Mouse (Mus musculus) liver, embryonic 11.5 days (tissue): Measurements from ENCODE around the gene Cxcl10. TPM values are rescaled to one million over a fixed set of nuclear protein-coding genes. Genes with fewer than 3 reads are reported as not detected.
"Not testable (repeated sequence)": the region's sequence is repeated elsewhere in the genome, so short reads cannot be mapped to it uniquely, and the experiment has no call there.

ENCODE experiments used
- ATAC-seq: fragments of 200-750 bp; cut with Nextera tagmentation; replicated peaks from 2 replicates; pipeline ENCODE4 v1.8.0; 2017; ENCODE audit warnings: moderate number of reproducible peaks, mild to moderate bottlenecking, moderate TSS enrichment, moderate library complexity; ENCODE audit not compliant: low FRiP score
- DNase-seq: peaks from one replicate; pipeline ENCODE4 v3.0.0-alpha.2; 2017; ENCODE audit warnings: low spot score
- H3K27ac ChIP-seq: fragments of 300-500 bp; sonication (generic); 2 replicates; pipeline ENCODE4 v1.5.1; 2014; ENCODE audit warnings: mild to moderate bottlenecking, low read depth, low read length, control low read depth
- H3K27me3 ChIP-seq: fragments of 300-500 bp; sonication (generic); replicated peaks from 2 replicates; pipeline ENCODE4 v1.6.1; 2014; ENCODE audit warnings: low read length, mixed read lengths; ENCODE audit not compliant: control insufficient read depth, insufficient read depth
- H3K36me3 ChIP-seq: fragments of 300-500 bp; sonication (generic); 2 replicates; pipeline ENCODE4 v1.6.1; 2014; ENCODE audit warnings: mild to moderate bottlenecking, low read length, moderate library complexity, mixed read lengths; ENCODE audit not compliant: control insufficient read depth, insufficient read depth
- H3K4me1 ChIP-seq: fragments of 300-500 bp; sonication (generic); replicated peaks from 2 replicates; pipeline ENCODE4 v1.6.1; 2014; ENCODE audit warnings: low read length, mixed read lengths; ENCODE audit not compliant: control insufficient read depth, insufficient read depth
- H3K4me2 ChIP-seq: fragments of 300-500 bp; sonication (generic); 2 replicates; pipeline ENCODE4 v1.6.1; 2014; ENCODE audit warnings: mild to moderate bottlenecking, control low read depth, moderate library complexity
- H3K4me3 ChIP-seq: fragments of 300-500 bp; sonication (generic); 2 replicates; pipeline ENCODE4 v1.5.1; 2014; ENCODE audit warnings: low read depth, low read length, control low read depth
- H3K9ac ChIP-seq: fragments of 300-500 bp; sonication (generic); 2 replicates; pipeline ENCODE4 v1.6.1; 2014; ENCODE audit warnings: low read depth, low read length, control low read depth
- H3K9me3 ChIP-seq: fragments of 300-500 bp; sonication (generic); 2 replicates; pipeline ENCODE4 v1.6.1; 2016; ENCODE audit warnings: low read length, inconsistent platforms, mixed read lengths; ENCODE audit not compliant: control insufficient read depth
- WGBS: fragments of 180-500 bp; shearing (Covaris S2); extraction: QIAGEN DNeasy Blood & Tissue Kit; methylation state at CpG from one replicate; pipeline ENCODE4 v1.1.7; 2014; 5-methylcytosine and 5-hydroxymethylcytosine counted together
- polyA plus RNA-seq: library from polyadenylated mRNA; unstranded; fragments of >200 nt; fragmentation: Nextera tagmentation; extraction: Ambion mirVana; gene quantifications from 2 replicates; pipeline ENCODE4 v1.2.1, GENCODE M21; 2014

The Cxcl10 gene
- polyA plus RNA-seq, 1 experiment from 2014 or later, result 6.0 TPM

DNA sequence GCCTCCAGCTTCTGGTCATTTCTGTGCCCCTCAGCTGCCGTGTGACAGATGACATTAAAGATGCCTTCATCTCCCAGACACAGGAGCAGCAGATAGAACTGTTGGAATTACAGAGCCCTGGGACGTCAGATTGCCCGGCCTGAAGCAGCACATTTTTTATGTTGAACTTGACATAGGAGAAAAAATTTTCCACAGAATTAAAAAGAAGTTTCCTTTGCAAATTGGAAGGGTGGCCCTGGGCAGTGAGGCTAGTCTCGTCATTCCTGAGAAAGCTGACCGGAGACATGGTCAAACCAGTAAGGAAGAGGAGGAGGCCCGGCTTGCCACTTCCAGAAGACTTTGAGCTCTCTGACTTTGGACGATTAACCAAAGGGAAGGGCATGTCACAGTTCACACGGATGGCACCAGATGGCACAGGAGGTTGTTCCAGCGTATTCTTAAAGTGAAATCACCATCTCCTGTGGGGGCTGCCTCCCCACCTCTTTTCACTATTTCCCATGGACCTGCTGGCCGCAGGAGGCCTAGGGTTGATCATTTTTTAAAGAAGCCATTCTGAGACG is 16.5 kb upstream of the Cxcl10 start:
- H3K4me1 ChIP-seq, result 0 out of 2 replicates have a peak, but pooled peaks cover 4% of the 10 kb centered on the region
- no peak for ATAC-seq
- no peaks in the 10 kb centered on the region; the same call in 1 of the 2 replicates for H3K27me3 ChIP-seq
- no peaks in the 10 kb centered on the region for H3K36me3 ChIP-seq
- H3K9me3 ChIP-seq, result no peaks in the 10 kb centered on the region
- DNase-seq, result no peak
- no peak overlapping the region for H3K9ac ChIP-seq
- no peak overlapping the region for H3K4me3 ChIP-seq
- WGBS, result 73% methylated on average over 11 of the region's 11 CpGs
- H3K4me2 ChIP-seq, result no peak overlapping the region
- H3K27ac ChIP-seq, result no peak overlapping the region

DNA sequence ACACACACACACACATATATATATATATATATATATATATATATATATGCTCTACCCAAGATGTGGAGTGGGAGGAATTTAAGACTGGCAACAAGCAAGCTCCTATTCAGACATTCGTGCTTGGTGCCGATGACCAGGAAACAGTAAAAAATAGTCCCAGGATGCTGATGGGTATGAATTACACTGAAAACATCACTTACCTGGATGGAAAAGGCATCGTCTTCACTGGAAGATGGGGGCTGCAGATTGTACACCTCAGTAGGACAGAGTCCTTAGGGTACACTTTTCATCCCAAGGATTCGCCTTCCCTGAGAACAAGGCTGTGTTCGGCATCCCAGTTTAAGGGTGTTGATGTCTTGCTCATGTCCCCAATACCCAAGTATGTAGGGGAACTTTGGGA is 15.3 kb upstream of the Cxcl10 start:
- no peak overlapping the region for H3K9ac ChIP-seq
- H3K27ac ChIP-seq, result no peak overlapping the region
- H3K4me1 ChIP-seq, result 0 out of 2 replicates have a peak, but pooled peaks cover 4% of the 10 kb centered on the region
- H3K4me2 ChIP-seq, result no peak overlapping the region
- ATAC-seq (no peak), DNase-seq (no peak)
- H3K36me3 ChIP-seq, result no peaks in the 10 kb centered on the region
- no peaks in the 10 kb centered on the region; the same call in 1 of the 2 replicates for H3K27me3 ChIP-seq
- 88% methylated on average over 5 of the region's 5 CpGs for WGBS
- H3K9me3 ChIP-seq, result no peaks in the 10 kb centered on the region
- H3K4me3 ChIP-seq, result no peak overlapping the region

DNA sequence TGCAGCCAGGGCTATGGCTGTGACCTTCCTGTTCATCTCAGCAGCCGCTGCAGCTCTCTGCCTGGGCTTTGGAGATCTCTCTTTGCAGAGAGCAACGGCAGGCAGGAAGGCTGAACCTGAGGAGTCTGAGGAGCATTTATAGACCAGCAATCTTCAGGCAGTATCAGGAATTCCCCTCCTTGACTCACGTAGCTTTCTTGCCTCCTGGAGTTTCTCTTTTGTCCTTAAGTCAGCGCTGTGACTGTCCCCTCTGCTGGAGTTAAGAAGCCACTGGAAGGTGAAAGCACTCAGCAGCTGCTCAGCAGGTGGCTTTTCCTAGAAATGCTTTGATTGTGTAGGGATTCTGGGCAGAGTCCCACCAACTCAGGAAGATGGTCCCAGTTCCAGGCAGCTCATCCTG is 14.5 kb upstream of the Cxcl10 start:
- Histone ChIP-seq H3K4me2 (no peak overlapping the region), H3K4me3 (no peak overlapping the region), H3K36me3 (no peaks in the 10 kb centered on the region), H3K27me3 (no peaks in the 10 kb centered on the region; the same call in 1 of the 2 replicates), H3K9me3 (no peaks in the 10 kb centered on the region), H3K9ac (no peak overlapping the region), H3K27ac (no peak overlapping the region), H3K4me1 (0 out of 2 replicates have a peak, but pooled peaks cover 3% of the 10 kb centered on the region)
- ATAC-seq (no peak), DNase-seq (no peak)
- WGBS, result 13% methylated on average over 4 of the region's 4 CpGs

DNA sequence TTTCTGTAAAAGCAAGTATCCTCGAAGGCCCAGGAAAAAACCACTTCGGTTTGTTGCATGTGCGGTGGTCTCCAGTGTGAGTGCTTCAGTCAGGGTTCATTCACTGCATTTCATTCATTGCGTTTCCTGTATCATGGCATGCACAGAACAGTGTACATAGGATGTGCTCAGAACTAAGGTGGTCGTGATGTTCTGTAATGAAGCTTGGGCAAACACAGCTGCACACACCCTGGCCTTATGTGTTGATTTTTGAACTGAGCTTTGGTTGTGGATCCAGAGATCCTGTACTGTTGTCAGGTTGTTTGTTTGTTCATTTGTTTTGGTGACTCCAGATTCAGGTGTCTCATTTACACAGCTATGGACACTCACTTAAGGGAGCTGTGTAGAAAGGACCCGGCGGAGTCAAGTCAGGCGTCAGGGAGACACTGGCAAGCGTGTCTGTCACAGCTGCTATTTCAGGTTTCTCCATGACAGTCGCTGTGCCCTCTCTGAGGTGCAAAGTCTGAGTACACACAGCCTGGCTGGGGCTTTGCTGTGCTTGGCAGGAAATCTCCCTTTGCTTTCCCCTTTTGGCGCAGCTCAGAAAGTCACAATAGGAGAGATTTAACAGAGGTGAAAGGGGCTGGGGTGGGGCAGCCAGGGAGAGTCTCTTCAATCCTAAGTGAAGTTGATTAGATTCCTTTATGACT is 10.2 kb upstream of the Cxcl10 start:
- WGBS, result 74% methylated on average over 11 of the region's 11 CpGs
- H3K9me3 ChIP-seq, result no peaks in the 10 kb centered on the region
- ATAC-seq (peak; percentile 39; the same call in 1 of the 2 replicates), DNase-seq (no peak)
- H3K27ac ChIP-seq, result 0 out of 2 replicates have a peak overlapping the region, but pooled peaks have one; percentile 7
- H3K36me3 ChIP-seq, result no peaks in the 10 kb centered on the region
- no peak overlapping the region for H3K4me2 ChIP-seq
- H3K9ac ChIP-seq, result no peak overlapping the region
- no peaks in the 10 kb centered on the region for H3K4me1 ChIP-seq
- H3K27me3 ChIP-seq, result no peaks in the 10 kb centered on the region
- no peak overlapping the region for H3K4me3 ChIP-seq

DNA sequence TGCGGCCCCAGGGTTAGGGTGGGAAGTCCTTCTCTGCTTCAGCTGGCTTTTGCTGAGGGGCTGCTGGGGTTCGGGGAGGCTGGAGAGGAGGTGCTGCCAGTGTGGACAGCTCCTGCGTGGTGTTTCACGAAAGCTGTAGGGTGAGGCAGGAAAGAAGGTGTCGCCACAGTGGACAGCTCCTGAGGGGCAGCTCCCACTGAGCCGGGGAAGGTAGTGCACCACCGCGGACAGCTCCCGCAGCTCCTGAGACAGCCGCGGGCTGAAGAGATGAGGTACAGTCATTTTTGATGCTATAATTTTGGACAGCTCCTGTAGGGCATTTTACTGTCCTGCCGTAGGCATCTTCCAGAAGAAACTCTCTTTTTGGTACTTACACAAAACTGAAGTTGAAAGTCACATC is 9.3 kb upstream of the Cxcl10 start:
- Histone ChIP-seq H3K27me3 (no peaks in the 10 kb centered on the region), H3K36me3 (no peaks in the 10 kb centered on the region), H3K27ac (no peak overlapping the region), H3K4me1 (no peaks in the 10 kb centered on the region), H3K9ac (no peak overlapping the region), H3K4me3 (no peak overlapping the region), H3K9me3 (no peaks in the 10 kb centered on the region), H3K4me2 (no peak overlapping the region)
- WGBS, result 27% methylated on average over 12 of the region's 12 CpGs
- DNase-seq (no peak), ATAC-seq (no peak)

DNA sequence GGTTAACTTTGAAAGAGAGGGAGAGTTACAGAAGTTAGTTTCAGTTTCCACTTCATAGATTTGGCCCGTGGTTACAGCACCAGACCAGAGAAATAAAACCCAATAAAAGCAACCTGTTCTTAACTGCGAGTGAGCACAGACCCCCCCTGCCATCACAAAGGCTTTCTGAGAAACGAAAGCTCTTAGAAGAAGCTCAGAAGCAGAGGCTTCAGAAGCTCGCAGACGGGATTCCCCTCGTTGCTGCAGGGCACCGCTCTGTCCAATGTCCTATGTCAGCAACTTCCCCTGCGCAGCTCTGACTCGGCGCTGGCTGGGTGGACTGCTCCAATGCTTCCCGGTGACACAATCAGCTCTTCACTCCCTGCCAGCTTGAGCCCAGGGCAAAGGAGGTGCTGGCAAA is 4.8 kb upstream of the Cxcl10 start:
- ATAC-seq, result 0 out of 2 replicates have a peak, but pooled peaks have one; percentile 55
- peaks cover 5% of the 10 kb centered on the region; the same call in 1 of the 2 replicates for H3K4me1 ChIP-seq
- H3K4me3 ChIP-seq, result peak overlapping the region; percentile 40
- H3K27ac ChIP-seq, result no peak overlapping the region; the same call in 1 of the 2 replicates
- no peaks in the 10 kb centered on the region for H3K9me3 ChIP-seq
- 0 out of 2 replicates have a peak overlapping the region, but pooled peaks have one; percentile 30 for H3K9ac ChIP-seq
- peak overlapping the region; percentile 61 for H3K4me2 ChIP-seq
- DNase-seq, result peak; percentile 45
- H3K27me3 ChIP-seq, result no peaks in the 10 kb centered on the region
- 40% methylated on average over 11 of the region's 11 CpGs for WGBS
- no peaks in the 10 kb centered on the region for H3K36me3 ChIP-seq

DNA sequence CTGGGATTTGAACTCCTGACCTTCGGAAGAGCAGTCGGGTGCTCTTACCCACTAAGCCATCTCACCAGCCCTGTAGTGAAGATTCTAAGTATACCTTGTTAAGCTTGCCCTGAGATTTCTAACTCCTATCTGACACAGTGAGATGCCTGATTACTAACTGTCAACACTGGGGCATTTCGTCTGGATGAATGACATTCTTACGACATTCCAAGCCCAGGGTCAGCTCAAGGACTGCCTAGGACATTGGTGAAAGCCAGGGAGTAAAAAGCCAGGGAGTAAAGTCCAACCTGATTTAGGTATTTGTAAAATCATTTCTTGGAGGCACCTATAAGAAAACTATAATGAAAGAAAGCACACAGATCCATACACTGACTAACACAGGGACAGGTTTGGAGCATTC is 4.0 kb upstream of the Cxcl10 start:
- not testable (repeated sequence) for H3K27ac ChIP-seq, ATAC-seq, H3K4me1 ChIP-seq, H3K9ac ChIP-seq, H3K27me3 ChIP-seq, H3K4me3 ChIP-seq, DNase-seq, H3K9me3 ChIP-seq, H3K36me3 ChIP-seq
- H3K4me2 ChIP-seq, result peak overlapping the region; percentile 61
- WGBS, result 61% methylated on average over 4 of the region's 4 CpGs

DNA sequence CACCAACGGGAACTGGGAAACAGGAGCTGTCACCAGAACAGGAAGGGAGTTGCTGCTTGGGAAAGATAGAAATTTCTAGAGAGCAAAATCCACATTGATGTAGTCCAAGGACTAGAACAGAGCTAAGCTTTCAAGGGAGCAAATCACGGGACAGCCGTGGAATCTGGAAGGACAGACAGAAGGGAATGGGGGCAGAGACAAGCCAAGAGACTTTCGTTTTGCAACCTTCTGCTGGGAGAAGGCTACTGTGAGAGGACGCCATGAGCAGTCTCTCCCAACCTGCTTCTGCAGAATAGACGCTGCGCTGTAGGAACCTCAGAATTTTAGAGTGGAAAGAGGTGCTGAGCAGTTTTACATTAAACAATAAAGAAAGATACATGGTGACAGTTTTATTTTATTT is 1.0 kb upstream of the Cxcl10 start:
- no peak overlapping the region for H3K4me2 ChIP-seq
- H3K9ac ChIP-seq, result no peak overlapping the region
- no peak overlapping the region for H3K4me3 ChIP-seq
- no peaks in the 10 kb centered on the region; the same call in none of the 2 replicates for H3K27me3 ChIP-seq
- H3K27ac ChIP-seq, result no peak overlapping the region
- ATAC-seq (no peak), DNase-seq (no peak)
- no peaks in the 10 kb centered on the region for H3K36me3 ChIP-seq
- 79% methylated on average over 7 of the region's 7 CpGs for WGBS
- peaks cover 8% of the 10 kb centered on the region; the same call in 1 of the 2 replicates for H3K4me1 ChIP-seq
- no peaks in the 10 kb centered on the region for H3K9me3 ChIP-seq
